Mouse (Mus musculus) midbrain, embryonic 12.5 days (tissue): ENCODE results near the gene Tmem108. TPM values are rescaled to one million over a fixed set of nuclear protein-coding genes. Genes with fewer than 3 reads are reported as not detected.

Experiments used
- ATAC-seq: fragments of 200-750 bp; cut with Nextera tagmentation; 2 replicates; pipeline ENCODE4 v1.8.0; 2017; ENCODE audit warnings: low read depth, moderate TSS enrichment, moderate library complexity; ENCODE audit not compliant: low FRiP score
- H3K27ac ChIP-seq: fragments of 300-500 bp; sonication (generic); replicated peaks from 2 replicates; pipeline ENCODE4 v1.5.1; 2016; ENCODE audit warnings: mild to moderate bottlenecking
- H3K27me3 ChIP-seq: fragments of 300-500 bp; sonication (generic); 2 replicates; pipeline ENCODE4 v1.6.1; 2016; ENCODE audit warnings: mild to moderate bottlenecking
- H3K36me3 ChIP-seq: fragments of 300-500 bp; sonication (generic); 2 replicates; pipeline ENCODE4 v1.6.1; 2016
- H3K4me1 ChIP-seq: fragments of 300-500 bp; sonication (generic); 2 replicates; pipeline ENCODE4 v1.6.1; 2016
- H3K4me2 ChIP-seq: fragments of 300-500 bp; sonication (generic); replicated peaks from 2 replicates; pipeline ENCODE4 v1.6.1; 2016; ENCODE audit warnings: mild to moderate bottlenecking, moderate library complexity
- H3K4me3 ChIP-seq: fragments of 300-500 bp; sonication (generic); 2 replicates; pipeline ENCODE4 v1.5.1; 2016; ENCODE audit warnings: mild to moderate bottlenecking
- H3K9ac ChIP-seq: fragments of 300-500 bp; sonication (generic); replicated peaks from 2 replicates; pipeline ENCODE4 v1.6.1; 2016; ENCODE audit warnings: mild to moderate bottlenecking, moderate library complexity
- H3K9me3 ChIP-seq: fragments of 300-500 bp; sonication (generic); 2 replicates; pipeline ENCODE4 v1.6.1; 2016; ENCODE audit warnings: mild to moderate bottlenecking
- WGBS: fragments of 180-500 bp; shearing (Covaris S2); methylation state at CpG from one replicate; pipeline ENCODE4 v1.1.7; 2016; 5-methylcytosine and 5-hydroxymethylcytosine counted together
- polyA plus RNA-seq: library from polyadenylated mRNA; unstranded; fragments of >200 nt; fragmentation: Nextera tagmentation; extraction: Ambion mirVana; gene quantifications from 2 replicates; pipeline ENCODE4 v1.2.1, GENCODE M21; 2016

Tmem108 gene
- polyA plus RNA-seq, 1 experiment from 2014 or later: 14.0 TPM

DNA sequence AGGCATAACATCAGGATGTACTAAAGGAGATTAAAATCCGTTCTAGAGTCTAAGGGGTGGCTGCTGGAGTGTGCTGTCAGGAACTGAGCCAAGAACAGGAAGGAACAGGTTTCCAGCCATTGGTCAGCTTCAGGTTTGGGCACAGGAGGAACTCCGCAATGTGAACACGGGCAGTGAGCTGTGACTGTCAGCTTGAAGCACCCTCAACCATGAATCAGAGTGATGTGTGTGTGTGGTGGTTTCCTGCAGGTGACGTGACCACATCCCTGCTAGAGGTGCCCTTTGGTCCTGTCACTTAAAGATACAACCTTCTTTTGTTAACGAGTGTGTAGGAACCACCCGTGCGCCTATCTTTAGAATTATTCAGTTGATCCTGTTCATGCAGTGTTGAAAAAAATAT lies 312.5 kb downstream of the Tmem108 start:
- ATAC-seq: no peak
- H3K4me2 ChIP-seq: no peak overlapping the region

DNA sequence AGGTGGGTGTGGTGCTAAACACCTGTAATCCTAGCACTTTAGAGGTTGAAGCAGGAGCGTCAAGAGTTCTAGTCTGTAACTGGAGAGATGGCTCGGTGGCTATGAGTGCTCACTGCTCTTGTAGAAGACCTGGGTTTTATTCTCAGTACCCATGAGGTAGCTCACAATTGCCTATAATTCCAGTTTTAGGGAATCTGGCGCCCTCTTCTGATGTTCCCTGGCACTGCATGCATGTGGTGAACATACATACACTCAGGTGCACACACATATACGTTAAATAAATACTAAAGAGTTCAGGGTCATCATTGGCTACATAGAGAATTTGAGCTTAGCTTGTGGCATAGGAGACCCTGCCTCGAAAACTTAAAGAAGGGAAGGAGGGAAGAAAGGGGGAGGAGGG lies 317.0 kb downstream of the Tmem108 start:
- Histone ChIP-seq H3K4me3 (no peak overlapping the region), H3K4me1 (peaks cover 19% of the 10 kb centered on the region), H3K9me3 (no peaks in the 10 kb centered on the region), H3K4me2 (no peak overlapping the region), H3K9ac (no peak overlapping the region), H3K27me3 (no peaks in the 10 kb centered on the region), H3K27ac (0 out of 2 replicates have a peak overlapping the region, but pooled peaks have one; percentile 69), H3K36me3 (no peaks in the 10 kb centered on the region)
- no peak for ATAC-seq
- WGBS: 83% methylated on average over 5 of the region's 5 CpGs

More for the DNA sequence above, 312.5 kb downstream of the Tmem108 start:
- Histone ChIP-seq H3K9ac (no peak overlapping the region), H3K4me3 (no peak overlapping the region), H3K27ac (no peak overlapping the region), H3K27me3 (no peaks in the 10 kb centered on the region), H3K36me3 (no peaks in the 10 kb centered on the region), H3K9me3 (no peaks in the 10 kb centered on the region), H3K4me1 (peaks cover 3% of the 10 kb centered on the region)
- WGBS: 87% methylated on average over 7 of the region's 7 CpGs

GRCm38 (mm10) chr9:103443824-103444185 lies 317.8 kb downstream of the Tmem108 start:
- H3K4me1 ChIP-seq: peaks cover 19% of the 10 kb centered on the region
- no peak overlapping the region for H3K9ac ChIP-seq
- no peak overlapping the region for H3K4me3 ChIP-seq
- H3K4me2 ChIP-seq: 0 out of 2 replicates have a peak overlapping the region, but pooled peaks have one; percentile 8
- peak; percentile 38 for ATAC-seq
- H3K36me3 ChIP-seq: no peaks in the 10 kb centered on the region
- no peaks in the 10 kb centered on the region for H3K27me3 ChIP-seq
- WGBS: 17% methylated on average over 7 of the region's 7 CpGs
- peak overlapping the region; percentile 69 for H3K27ac ChIP-seq
- H3K9me3 ChIP-seq: no peaks in the 10 kb centered on the region

DNA sequence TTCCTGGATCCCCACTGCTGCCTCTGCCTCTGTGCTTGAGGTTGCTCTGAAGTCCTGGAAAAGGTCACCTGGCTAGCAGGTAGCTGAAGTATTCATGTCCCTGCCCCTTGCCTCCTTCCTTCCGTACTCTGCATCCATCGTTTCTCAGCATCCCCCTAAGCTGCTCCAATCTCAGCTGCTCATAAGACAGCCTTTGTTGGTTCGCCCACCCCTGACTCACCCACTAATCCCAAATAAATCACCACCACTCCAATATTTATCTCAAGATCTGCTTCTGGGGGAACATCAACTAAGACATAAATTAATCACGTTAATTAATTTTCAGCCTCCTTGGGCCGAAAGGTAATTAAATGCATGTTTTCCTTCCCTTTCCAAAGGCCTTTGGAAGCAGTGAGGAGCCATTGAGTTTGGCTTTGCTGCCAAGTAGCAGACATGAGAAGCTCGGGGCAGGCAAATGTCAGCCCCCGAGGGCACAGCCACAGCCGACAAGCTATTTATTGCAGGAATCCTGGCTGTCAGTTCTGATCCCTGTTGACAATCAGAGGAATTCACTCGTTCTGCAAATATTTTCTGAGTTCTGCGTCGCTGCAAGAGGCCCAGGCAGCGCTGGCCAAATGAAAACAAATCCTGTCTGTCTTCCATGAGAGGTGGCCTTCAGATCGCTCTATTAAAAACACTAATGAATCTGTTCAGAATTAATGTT lies 318.4 kb downstream of the Tmem108 start:
- ATAC-seq: peak; percentile 60
- Histone ChIP-seq H3K27me3 (no peaks in the 10 kb centered on the region), H3K4me2 (0 out of 2 replicates have a peak overlapping the region, but pooled peaks have one; percentile 8), H3K9me3 (no peaks in the 10 kb centered on the region), H3K27ac (peak overlapping the region; percentile 69), H3K36me3 (no peaks in the 10 kb centered on the region), H3K4me3 (no peak overlapping the region), H3K9ac (no peak overlapping the region), H3K4me1 (peaks cover 19% of the 10 kb centered on the region)
- WGBS: 18% methylated on average over 13 of the region's 13 CpGs

DNA sequence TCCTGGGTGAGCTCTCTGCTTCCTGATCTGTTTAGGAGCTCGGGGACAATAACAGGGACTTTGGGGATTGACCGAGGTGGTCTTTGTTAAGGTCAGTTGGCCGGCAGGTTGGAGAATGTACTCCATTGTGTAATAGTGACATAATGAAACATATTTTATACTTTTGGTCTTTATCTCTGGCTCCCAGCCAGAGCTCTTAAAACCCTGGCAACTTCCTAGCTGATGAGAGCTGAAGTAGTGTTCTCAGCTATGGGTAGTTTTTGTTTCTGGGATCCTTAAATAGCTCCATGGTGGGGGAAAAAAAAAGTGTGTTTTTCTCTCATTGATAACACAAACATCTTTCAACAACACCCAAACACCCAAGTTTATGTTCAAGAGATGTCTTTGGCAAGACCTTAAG lies 321.0 kb downstream of the Tmem108 start:
- H3K27me3 ChIP-seq: no peaks in the 10 kb centered on the region
- no peaks in the 10 kb centered on the region for H3K36me3 ChIP-seq
- no peak overlapping the region for H3K4me3 ChIP-seq
- no peak overlapping the region for H3K4me2 ChIP-seq
- no peaks in the 10 kb centered on the region for H3K9me3 ChIP-seq
- ATAC-seq: no peak
- no peak overlapping the region for H3K27ac ChIP-seq
- WGBS: 61% methylated on average over 3 of the region's 3 CpGs
- no peak overlapping the region for H3K9ac ChIP-seq
- peaks cover 19% of the 10 kb centered on the region for H3K4me1 ChIP-seq

DNA sequence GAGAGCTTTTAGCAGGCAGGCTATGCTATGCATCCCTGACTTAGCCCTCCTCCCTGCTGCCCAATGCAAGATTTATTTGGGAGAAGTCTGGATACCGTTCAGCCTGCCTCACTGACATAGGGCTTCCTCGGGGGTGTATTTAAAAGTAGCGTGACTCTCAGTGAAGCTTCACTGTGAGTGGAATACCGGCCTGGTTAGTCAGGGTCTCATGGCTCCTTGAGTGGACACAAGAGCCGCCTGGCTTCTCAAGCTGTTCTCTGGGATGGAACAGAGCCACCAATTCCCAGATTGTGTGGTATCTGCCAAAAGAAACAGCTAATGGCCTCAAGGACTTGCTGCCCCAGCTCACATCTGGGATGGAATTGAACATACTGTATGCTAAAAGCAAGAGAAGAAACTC lies 324.5 kb downstream of the Tmem108 start:
- no peak for ATAC-seq
- Histone ChIP-seq H3K36me3 (no peaks in the 10 kb centered on the region), H3K4me3 (no peak overlapping the region), H3K4me1 (peaks cover 2% of the 10 kb centered on the region), H3K4me2 (no peak overlapping the region), H3K9me3 (no peaks in the 10 kb centered on the region), H3K27me3 (no peaks in the 10 kb centered on the region), H3K27ac (no peak overlapping the region), H3K9ac (no peak overlapping the region)
- WGBS: 82% methylated on average over 5 of the region's 5 CpGs

GRCm38 (mm10) chr9:103434116-103434515 lies 327.5 kb downstream of the Tmem108 start:
- Histone ChIP-seq H3K4me1 (peaks cover 4% of the 10 kb centered on the region), H3K9me3 (no peaks in the 10 kb centered on the region), H3K4me2 (no peak overlapping the region), H3K9ac (no peak overlapping the region), H3K27me3 (no peaks in the 10 kb centered on the region), H3K36me3 (no peaks in the 10 kb centered on the region), H3K27ac (no peak overlapping the region), H3K4me3 (no peak overlapping the region)
- no peak for ATAC-seq
- WGBS: 56% methylated on average over 4 of the region's 4 CpGs

Other genes starting within 250 kb of the Tmem108 start
- gene Nphp3, start 240.7 kb upstream of the Tmem108 start, polyA plus RNA-seq: 5.2 and 6.0 TPM in 2 replicates